Mouse (Mus musculus) heart, embryonic 12.5 days (tissue): ENCODE measurements around the gene Dclk1. TPM values are rescaled to one million over a fixed set of nuclear protein-coding genes. Genes with fewer than 3 reads are reported as not detected.

Experiments used
- ATAC-seq: fragments of 200-750 bp; cut with Nextera tagmentation; 2 replicates; pipeline ENCODE4 v1.8.0; 2017; ENCODE audit warnings: moderate TSS enrichment, moderate library complexity; ENCODE audit not compliant: insufficient number of reproducible peaks, low FRiP score
- H3K27ac ChIP-seq: fragments of 300-500 bp; sonication (generic); 2 replicates; pipeline ENCODE4 v1.5.1; 2016; ENCODE audit warnings: mild to moderate bottlenecking, moderate library complexity; ENCODE audit not compliant: poor library complexity, severe bottlenecking
- H3K27me3 ChIP-seq: fragments of 300-500 bp; sonication (generic); replicated peaks from 2 replicates; pipeline ENCODE4 v1.6.1; 2016; ENCODE audit warnings: mild to moderate bottlenecking, moderate library complexity
- H3K36me3 ChIP-seq: fragments of 300-500 bp; sonication (generic); 2 replicates; pipeline ENCODE4 v1.6.1; 2016; ENCODE audit warnings: mild to moderate bottlenecking, moderate library complexity
- H3K4me1 ChIP-seq: fragments of 300-500 bp; sonication (generic); replicated peaks from 2 replicates; pipeline ENCODE4 v1.6.1; 2016; ENCODE audit warnings: mild to moderate bottlenecking
- H3K4me2 ChIP-seq: fragments of 300-500 bp; sonication (generic); 2 replicates; pipeline ENCODE4 v1.6.1; 2016; ENCODE audit warnings: mild to moderate bottlenecking, moderate library complexity
- H3K4me3 ChIP-seq: fragments of 300-500 bp; sonication (generic); 2 replicates; pipeline ENCODE4 v1.5.1; 2016; ENCODE audit warnings: mild to moderate bottlenecking
- H3K9ac ChIP-seq: fragments of 300-500 bp; sonication (generic); 2 replicates; pipeline ENCODE4 v1.6.1; 2016; ENCODE audit warnings: mild to moderate bottlenecking, moderate library complexity
- H3K9me3 ChIP-seq: fragments of 300-500 bp; sonication (generic); replicated peaks from 2 replicates; pipeline ENCODE4 v1.6.1; 2016; ENCODE audit warnings: mild to moderate bottlenecking, moderate library complexity
- WGBS: fragments of 180-500 bp; shearing (Covaris S2); methylation state at CpG from one replicate; pipeline ENCODE4 v1.1.7; 2016; 5-methylcytosine and 5-hydroxymethylcytosine counted together
- polyA plus RNA-seq: library from polyadenylated mRNA; unstranded; fragments of >200 nt; fragmentation: Nextera tagmentation; extraction: Ambion mirVana; gene quantifications from 2 replicates; pipeline ENCODE4 v1.2.1, GENCODE M21; 2016

The Dclk1 gene
- polyA plus RNA-seq, 1 experiment from 2014 or later, result 8.6 TPM

GRCm38 (mm10) chr3:55558570-55558969 lies 316.4 kb downstream of the Dclk1 start:
- Histone ChIP-seq H3K4me3 (no peak overlapping the region), H3K27me3 (no peaks in the 10 kb centered on the region), H3K9ac (no peak overlapping the region), H3K36me3 (no peaks in the 10 kb centered on the region), H3K27ac (no peak overlapping the region), H3K4me1 (0 out of 2 replicates have a peak, but pooled peaks cover 2% of the 10 kb centered on the region), H3K4me2 (no peak overlapping the region), H3K9me3 (no peaks in the 10 kb centered on the region)
- 44% methylated on average over 1 of the region's 1 CpGs for WGBS
- ATAC-seq, result no peak

GRCm38 (mm10) chr3:55567476-55567875 lies 325.3 kb downstream of the Dclk1 start:
- WGBS, result 81% methylated on average over 3 of the region's 3 CpGs
- H3K27ac ChIP-seq, result no peak overlapping the region

GRCm38 (mm10) chr3:55569539-55569938 lies 327.4 kb downstream of the Dclk1 start:
- Histone ChIP-seq H3K4me3 (no peak overlapping the region), H3K9ac (no peak overlapping the region), H3K4me1 (no peaks in the 10 kb centered on the region), H3K27ac (no peak overlapping the region), H3K4me2 (no peak overlapping the region), H3K27me3 (no peaks in the 10 kb centered on the region), H3K9me3 (no peaks in the 10 kb centered on the region), H3K36me3 (no peaks in the 10 kb centered on the region)
- ATAC-seq, result no peak
- WGBS, result 72% methylated on average over 10 of the region's 10 CpGs

More at GRCm38 (mm10) chr3:55567476-55567875, 325.3 kb downstream of the Dclk1 start:
- no peaks in the 10 kb centered on the region for H3K27me3 ChIP-seq
- H3K9ac ChIP-seq, result no peak overlapping the region
- H3K4me1 ChIP-seq, result no peaks in the 10 kb centered on the region
- no peak for ATAC-seq
- no peak overlapping the region for H3K4me2 ChIP-seq
- H3K4me3 ChIP-seq, result no peak overlapping the region
- no peaks in the 10 kb centered on the region for H3K36me3 ChIP-seq
- H3K9me3 ChIP-seq, result no peaks in the 10 kb centered on the region

- Histone ChIP-seq H3K9ac (no peak overlapping the region), H3K27me3 (no peaks in the 10 kb centered on the region), H3K4me2 (no peak overlapping the region), H3K9me3 (no peaks in the 10 kb centered on the region), H3K36me3 (no peaks in the 10 kb centered on the region), H3K4me3 (no peak overlapping the region), H3K27ac (no peak overlapping the region), H3K4me1 (no peaks in the 10 kb centered on the region)
- WGBS, result 79% methylated on average over 3 of the region's 3 CpGs
- ATAC-seq, result no peak
Measured at GRCm38 (mm10) chr3:55571034-55571433, 328.9 kb downstream of the Dclk1 start.

GRCm38 (mm10) chr3:55571552-55572296 lies 329.6 kb downstream of the Dclk1 start:
- Histone ChIP-seq H3K36me3 (no peaks in the 10 kb centered on the region), H3K4me2 (no peak overlapping the region), H3K27me3 (no peaks in the 10 kb centered on the region), H3K9ac (no peak overlapping the region), H3K4me3 (no peak overlapping the region), H3K9me3 (no peaks in the 10 kb centered on the region), H3K4me1 (no peaks in the 10 kb centered on the region), H3K27ac (no peak overlapping the region)
- 77% methylated on average over 11 of the region's 11 CpGs for WGBS
- ATAC-seq, result no peak

- 79% methylated on average over 4 of the region's 4 CpGs for WGBS
Measured at GRCm38 (mm10) chr3:55572297-55572681, 330.1 kb downstream of the Dclk1 start.

GRCm38 (mm10) chr3:55574003-55574402 lies 331.8 kb downstream of the Dclk1 start:
- ATAC-seq, result no peak
- Histone ChIP-seq H3K9me3 (no peaks in the 10 kb centered on the region), H3K4me2 (no peak overlapping the region), H3K27ac (no peak overlapping the region), H3K4me1 (no peaks in the 10 kb centered on the region), H3K27me3 (no peaks in the 10 kb centered on the region), H3K4me3 (no peak overlapping the region), H3K9ac (no peak overlapping the region), H3K36me3 (no peaks in the 10 kb centered on the region)
- WGBS, result 41% methylated on average over 4 of the region's 4 CpGs

More at GRCm38 (mm10) chr3:55572297-55572681, 330.1 kb downstream of the Dclk1 start:
- no peak overlapping the region for H3K9ac ChIP-seq
- no peaks in the 10 kb centered on the region for H3K9me3 ChIP-seq
- no peaks in the 10 kb centered on the region for H3K27me3 ChIP-seq
- no peaks in the 10 kb centered on the region for H3K4me1 ChIP-seq
- no peaks in the 10 kb centered on the region for H3K36me3 ChIP-seq
- H3K4me3 ChIP-seq, result no peak overlapping the region
- no peak for ATAC-seq
- no peak overlapping the region for H3K27ac ChIP-seq
- H3K4me2 ChIP-seq, result no peak overlapping the region

GRCm38 (mm10) chr3:55587434-55587971 lies 345.3 kb downstream of the Dclk1 start:
- Histone ChIP-seq H3K4me1 (peaks cover 8% of the 10 kb centered on the region; the same call in 1 of the 2 replicates), H3K9me3 (no peaks in the 10 kb centered on the region), H3K9ac (no peak overlapping the region), H3K36me3 (no peaks in the 10 kb centered on the region), H3K4me2 (no peak overlapping the region), H3K27me3 (no peaks in the 10 kb centered on the region), H3K4me3 (no peak overlapping the region), H3K27ac (no peak overlapping the region)
- ATAC-seq, result no peak
- WGBS, result 58% methylated on average over 12 of the region's 12 CpGs

- WGBS, result 12% methylated on average over 12 of the region's 12 CpGs
- H3K36me3 ChIP-seq, result no peaks in the 10 kb centered on the region
- H3K4me2 ChIP-seq, result no peak overlapping the region
- H3K9me3 ChIP-seq, result no peaks in the 10 kb centered on the region
- peaks cover 8% of the 10 kb centered on the region; the same call in 1 of the 2 replicates for H3K4me1 ChIP-seq
- H3K9ac ChIP-seq, result no peak overlapping the region
- no peak overlapping the region for H3K27ac ChIP-seq
- no peaks in the 10 kb centered on the region for H3K27me3 ChIP-seq
- no peak overlapping the region for H3K4me3 ChIP-seq
- no peak for ATAC-seq
Measured at GRCm38 (mm10) chr3:55587972-55588946, 346.1 kb downstream of the Dclk1 start.
